Mouse (Mus musculus): ENCODE measurements around the gene Mitd1. TPM values are rescaled to one million over a fixed set of nuclear protein-coding genes. Genes with fewer than 3 reads are reported as not detected.

Gene Mitd1
- polyA plus RNA-seq, 1 experiment from 2014 or later: 24.3 TPM

GRCm38 (mm10) chr1:37867684-37868322 is 22.4 kb downstream of the Mitd1 start:
- H3K36me3 ChIP-seq: no peaks in the 10 kb centered on the region
- H3K4me1 ChIP-seq (replicated peaks): peaks cover 8% of the 10 kb centered on the region
- 0 out of 2 replicates have a peak, but pooled peaks cover 3% of the 10 kb centered on the region for H3K9me3 ChIP-seq
- no peak overlapping the region for H3K4me3 ChIP-seq (replicated peaks)
- no peak for ATAC-seq (ENCODE audit: insufficient number of reproducible peaks, insufficient read depth, low FRiP score, low TSS enrichment, low read depth)
- peaks cover 7% of the 10 kb centered on the region; the same call in 1 of the 2 replicates for H3K27me3 ChIP-seq
- H3K27ac ChIP-seq: no peak overlapping the region
- WGBS: 68% methylated on average over 10 of the region's 10 CpGs
- H3K4me2 ChIP-seq: no peak overlapping the region
- no peak overlapping the region for H3K9ac ChIP-seq (replicated peaks)

DNA sequence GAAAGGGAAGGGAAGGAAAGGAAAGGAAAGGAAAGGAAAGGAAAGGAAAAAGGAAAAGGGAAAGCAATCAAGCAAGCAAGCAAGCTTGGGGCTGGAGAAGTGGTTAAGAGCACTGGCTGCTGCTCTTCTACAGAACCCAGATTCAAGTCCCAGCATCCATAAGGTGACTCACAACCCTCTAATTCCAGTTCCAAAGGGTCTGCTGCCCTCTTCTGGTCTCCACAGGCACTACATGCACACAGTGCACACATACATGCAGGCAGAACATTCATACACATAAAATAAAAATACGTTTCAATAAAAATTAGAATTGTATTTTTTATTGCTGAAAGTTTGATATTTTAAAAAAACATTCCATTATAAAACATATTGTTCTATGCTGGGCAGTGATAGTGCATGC is 23.2 kb downstream of the Mitd1 start:
- no peak for ATAC-seq (ENCODE audit: insufficient number of reproducible peaks, insufficient read depth, low FRiP score, low TSS enrichment, low read depth)
- 0 out of 2 replicates have a peak, but pooled peaks cover 3% of the 10 kb centered on the region for H3K9me3 ChIP-seq
- H3K36me3 ChIP-seq: no peaks in the 10 kb centered on the region
- H3K9ac ChIP-seq (replicated peaks): no peak overlapping the region
- H3K27me3 ChIP-seq: peaks cover 7% of the 10 kb centered on the region; the same call in 1 of the 2 replicates
- no peak overlapping the region for H3K27ac ChIP-seq
- 62% methylated on average over 1 of the region's 1 CpGs for WGBS
- H3K4me2 ChIP-seq: no peak overlapping the region
- peaks cover 8% of the 10 kb centered on the region for H3K4me1 ChIP-seq (replicated peaks)
- H3K4me3 ChIP-seq (replicated peaks): no peak overlapping the region

DNA sequence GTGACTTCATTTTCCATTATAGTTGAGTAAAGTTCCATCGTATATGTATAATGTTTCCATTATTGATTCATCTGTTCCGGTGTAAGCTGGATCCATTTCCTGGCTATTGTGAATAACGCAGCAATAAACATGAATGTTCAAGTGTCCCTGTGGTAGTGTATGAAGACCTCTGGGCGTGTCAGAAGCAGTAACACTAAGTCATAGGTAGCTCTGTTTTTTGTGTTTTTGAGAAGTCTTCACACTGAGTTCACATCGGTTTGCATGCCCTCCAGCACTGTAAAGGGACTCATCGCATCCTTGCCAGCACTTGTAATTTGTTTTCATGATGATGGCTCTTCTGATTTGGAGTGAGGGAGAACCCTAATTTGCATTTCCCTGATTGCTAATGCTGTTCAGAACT is 23.9 kb downstream of the Mitd1 start, which contains the start of gene Tsga10:
Gene Tsga10 (minus strand): TSS at position 144 of the 400 bp plus-strand sequence.
- peak within 1 kb of the TSS; percentile 65 for H3K9ac ChIP-seq (replicated peaks)
- 0 out of 2 replicates have a peak, but pooled peaks cover 3% of the 10 kb centered on the region for H3K9me3 ChIP-seq
- H3K4me1 ChIP-seq (replicated peaks): peaks cover 4% of the 10 kb centered on the region; the same call in 1 of the 2 replicates
- H3K27ac ChIP-seq: peak within 1 kb of the TSS; percentile 80
- H3K27me3 ChIP-seq: peaks cover 7% of the 10 kb centered on the region; the same call in 1 of the 2 replicates
- peak within 1 kb of the TSS; percentile 68 for H3K4me2 ChIP-seq
- H3K4me3 ChIP-seq (replicated peaks): peak within 1 kb of the TSS; percentile 65
- 86% methylated on average over 6 of the region's 6 CpGs for WGBS
- no peak for ATAC-seq (ENCODE audit: insufficient number of reproducible peaks, insufficient read depth, low FRiP score, low TSS enrichment, low read depth)
- H3K36me3 ChIP-seq: no peaks in the 10 kb centered on the region

- 12% methylated on average over 23 of the region's 23 CpGs for WGBS
- peak overlapping the region; percentile 80 for H3K27ac ChIP-seq
- H3K27me3 ChIP-seq: peaks cover 7% of the 10 kb centered on the region; the same call in 1 of the 2 replicates
- no peak for ATAC-seq (ENCODE audit: insufficient number of reproducible peaks, insufficient read depth, low FRiP score, low TSS enrichment, low read depth)
- peak overlapping the region; percentile 65 for H3K9ac ChIP-seq (replicated peaks)
- H3K4me2 ChIP-seq: peak overlapping the region; percentile 68
- 0 out of 2 replicates have a peak, but pooled peaks cover 3% of the 10 kb centered on the region for H3K9me3 ChIP-seq
- no peaks in the 10 kb centered on the region for H3K36me3 ChIP-seq
- H3K4me1 ChIP-seq (replicated peaks): peaks cover 4% of the 10 kb centered on the region; the same call in 1 of the 2 replicates
- H3K4me3 ChIP-seq (replicated peaks): peak overlapping the region; percentile 65
Observed at GRCm38 (mm10) chr1:37865401-37866215, 24.6 kb downstream of the Mitd1 start.

GRCm38 (mm10) chr1:37864511-37865400 is 25.5 kb downstream of the Mitd1 start:
- 1% methylated on average over 86 of the region's 90 CpGs for WGBS
- Histone ChIP-seq H3K27me3 (peaks cover 7% of the 10 kb centered on the region; the same call in 1 of the 2 replicates), H3K9ac (replicated peaks) (peak overlapping the region; percentile 65), H3K4me2 (peak overlapping the region; percentile 68), H3K4me1 (replicated peaks) (peaks cover 4% of the 10 kb centered on the region; the same call in 1 of the 2 replicates), H3K27ac (peak overlapping the region; percentile 80), H3K36me3 (no peaks in the 10 kb centered on the region), H3K4me3 (replicated peaks) (peak overlapping the region; percentile 65), H3K9me3 (0 out of 2 replicates have a peak, but pooled peaks cover 3% of the 10 kb centered on the region)
- peak; percentile 98 for ATAC-seq (ENCODE audit: insufficient number of reproducible peaks, insufficient read depth, low FRiP score, low TSS enrichment, low read depth)

DNA sequence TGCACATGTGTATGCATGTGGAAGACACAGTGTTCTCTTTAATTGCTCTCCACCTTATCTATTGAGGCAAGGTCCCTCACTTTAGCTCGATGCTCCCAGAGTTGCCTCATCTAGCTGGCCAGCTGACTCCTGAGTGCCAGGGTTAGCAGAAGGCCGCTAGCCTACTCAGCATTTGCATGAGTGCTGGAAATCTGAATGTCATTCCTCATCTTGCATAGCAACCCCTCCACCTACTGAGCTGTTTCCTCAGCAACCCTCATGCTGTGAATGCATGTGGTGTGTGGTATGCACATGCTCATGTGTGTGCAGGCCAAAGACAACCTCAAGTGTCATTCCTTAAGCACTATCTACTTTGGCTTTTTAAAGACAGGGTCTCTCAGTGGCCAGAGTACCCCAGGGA is 39.5 kb downstream of the Mitd1 start:
- H3K9ac ChIP-seq (replicated peaks): no peak overlapping the region
- no peak for ATAC-seq (ENCODE audit: insufficient number of reproducible peaks, insufficient read depth, low FRiP score, low TSS enrichment, low read depth)
- no peak overlapping the region for H3K4me2 ChIP-seq
- no peaks in the 10 kb centered on the region for H3K4me1 ChIP-seq (replicated peaks)
- H3K4me3 ChIP-seq (replicated peaks): no peak overlapping the region
- no peaks in the 10 kb centered on the region for H3K36me3 ChIP-seq
- WGBS: 58% methylated on average over 2 of the region's 2 CpGs
- H3K27ac ChIP-seq: no peak overlapping the region
- no peaks in the 10 kb centered on the region for H3K9me3 ChIP-seq
- no peaks in the 10 kb centered on the region for H3K27me3 ChIP-seq

GRCm38 (mm10) chr1:37846878-37847277 is 43.3 kb downstream of the Mitd1 start:
- no peak overlapping the region for H3K4me2 ChIP-seq
- no peak overlapping the region for H3K27ac ChIP-seq
- H3K27me3 ChIP-seq: no peaks in the 10 kb centered on the region
- no peak for ATAC-seq (ENCODE audit: insufficient number of reproducible peaks, insufficient read depth, low FRiP score, low TSS enrichment, low read depth)
- no peaks in the 10 kb centered on the region for H3K36me3 ChIP-seq
- H3K9ac ChIP-seq (replicated peaks): no peak overlapping the region
- no peaks in the 10 kb centered on the region for H3K4me1 ChIP-seq (replicated peaks)
- WGBS: 84% methylated on average over 8 of the region's 8 CpGs
- no peaks in the 10 kb centered on the region for H3K9me3 ChIP-seq
- H3K4me3 ChIP-seq (replicated peaks): no peak overlapping the region

GRCm38 (mm10) chr1:37831681-37832080 is 58.5 kb downstream of the Mitd1 start:
- ATAC-seq (ENCODE audit: insufficient number of reproducible peaks, insufficient read depth, low FRiP score, low TSS enrichment, low read depth): no peak
- H3K9me3 ChIP-seq: no peaks in the 10 kb centered on the region
- no peak overlapping the region for H3K4me2 ChIP-seq
- no peaks in the 10 kb centered on the region for H3K4me1 ChIP-seq (replicated peaks)
- H3K4me3 ChIP-seq (replicated peaks): no peak overlapping the region
- WGBS: 54% methylated on average over 2 of the region's 2 CpGs
- peak overlapping the region; percentile 18; the same call in 1 of the 2 replicates for H3K9ac ChIP-seq (replicated peaks)
- H3K36me3 ChIP-seq: peaks cover 3% of the 10 kb centered on the region; the same call in 1 of the 2 replicates
- H3K27ac ChIP-seq: no peak overlapping the region
- no peaks in the 10 kb centered on the region for H3K27me3 ChIP-seq

Data from limb, embryonic 12.5 days (tissue).